Mouse (Mus musculus) layer of hippocampus, adult 9-11 months (tissue): ENCODE data around the gene Dhrs4.
A peak's percentile ranks its signal among the peaks of the same experiment; 100 is the strongest.

ENCODE experiments used
- DNase-seq: peaks from one replicate; pipeline ENCODE4 v3.0.0; 2022

The Dhrs4 gene

DNA sequence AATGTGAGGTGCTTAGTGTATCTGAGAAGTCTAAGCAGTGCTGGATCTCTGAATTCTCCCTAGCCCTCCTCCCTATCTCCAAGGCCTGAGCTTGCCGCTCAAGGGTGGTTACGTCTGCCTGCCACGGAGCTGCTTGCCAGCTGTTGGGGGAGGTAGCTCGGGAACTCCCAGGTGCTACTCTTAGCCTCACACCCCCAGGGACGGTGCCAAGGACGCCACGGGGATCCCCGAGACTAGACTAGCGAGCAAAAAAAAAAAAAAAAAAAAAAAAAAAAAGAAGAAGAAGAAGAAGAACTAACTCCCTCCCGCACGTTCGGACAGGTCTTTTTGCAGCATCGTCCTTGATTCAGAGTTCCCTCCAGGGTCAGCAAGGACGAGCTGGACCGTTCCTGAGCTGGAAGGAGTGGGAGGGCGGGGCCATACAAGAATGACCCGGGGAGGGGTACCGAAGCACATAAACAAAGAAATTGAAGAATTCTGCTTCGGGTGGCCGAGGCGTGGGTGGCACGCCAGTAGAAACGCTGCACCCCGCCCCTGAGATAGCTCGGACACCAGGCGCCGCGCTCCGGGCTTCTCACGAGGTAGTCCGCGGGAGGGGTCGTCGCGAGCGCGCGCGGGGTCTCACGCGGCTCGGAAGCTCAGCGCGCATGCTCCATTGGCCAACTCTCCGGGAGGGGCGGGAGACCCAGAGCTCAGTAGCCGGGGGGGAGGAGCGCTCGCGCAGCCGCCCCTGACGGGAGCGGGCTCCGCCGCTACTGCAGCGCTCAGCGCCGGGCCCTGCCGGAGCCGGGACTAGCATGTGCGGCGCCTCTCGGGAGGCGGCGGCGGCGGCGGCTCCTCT, 12.0 kb downstream of the Dhrs4 start, which contains the start of gene Carmil3:
Gene Carmil3 (plus strand): TSS at position 291 of the 841 bp plus-strand sequence.
- peak; percentile 90 for DNase-seq

DNA sequence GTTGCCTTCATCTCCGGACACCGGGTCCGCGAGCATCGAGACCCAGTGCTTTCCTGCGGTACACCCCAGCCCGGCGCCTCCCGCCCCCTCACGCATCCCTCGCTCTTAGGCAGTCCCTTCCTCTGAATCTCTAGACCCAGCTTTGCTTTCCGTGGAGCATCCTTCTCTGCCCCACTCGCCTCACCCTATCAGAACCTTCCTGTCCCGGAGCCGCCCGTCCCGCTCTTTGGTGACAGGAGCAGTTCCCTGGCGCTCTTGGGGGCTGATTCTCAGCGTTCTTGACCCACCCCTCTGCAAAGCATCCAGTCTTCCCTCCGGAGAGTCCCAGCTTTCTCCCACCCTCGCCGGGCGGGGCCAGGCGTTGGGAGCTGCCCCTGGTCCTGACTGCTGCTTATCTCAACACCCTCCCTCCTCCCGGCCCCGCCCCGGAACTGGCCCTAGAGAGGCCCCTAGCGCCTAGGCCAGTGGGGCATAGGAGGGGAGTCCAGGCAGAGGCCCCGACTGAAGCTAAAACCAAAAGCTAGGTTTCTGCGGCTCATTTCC, 12.8 kb downstream of the Dhrs4 start:
- DNase-seq = peak; percentile 73

DNA sequence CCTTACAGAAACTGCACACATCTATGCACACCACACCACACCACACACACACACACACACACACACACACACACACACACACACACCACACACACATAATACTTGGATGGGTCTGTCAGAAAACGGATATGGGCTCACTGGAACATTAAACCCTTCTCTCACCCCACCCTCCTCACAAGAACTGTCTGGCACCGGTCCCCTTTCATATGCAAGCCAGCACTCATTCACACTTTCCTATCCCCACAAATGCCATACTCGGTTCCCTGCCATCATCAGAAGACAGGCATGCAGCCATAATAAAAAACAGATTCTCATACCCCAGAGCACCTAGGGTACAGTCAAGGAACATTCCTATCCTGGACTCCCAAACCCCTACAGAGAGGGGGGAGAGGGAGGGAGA, 13.5 kb downstream of the Dhrs4 start:
- no peak for DNase-seq

DNA sequence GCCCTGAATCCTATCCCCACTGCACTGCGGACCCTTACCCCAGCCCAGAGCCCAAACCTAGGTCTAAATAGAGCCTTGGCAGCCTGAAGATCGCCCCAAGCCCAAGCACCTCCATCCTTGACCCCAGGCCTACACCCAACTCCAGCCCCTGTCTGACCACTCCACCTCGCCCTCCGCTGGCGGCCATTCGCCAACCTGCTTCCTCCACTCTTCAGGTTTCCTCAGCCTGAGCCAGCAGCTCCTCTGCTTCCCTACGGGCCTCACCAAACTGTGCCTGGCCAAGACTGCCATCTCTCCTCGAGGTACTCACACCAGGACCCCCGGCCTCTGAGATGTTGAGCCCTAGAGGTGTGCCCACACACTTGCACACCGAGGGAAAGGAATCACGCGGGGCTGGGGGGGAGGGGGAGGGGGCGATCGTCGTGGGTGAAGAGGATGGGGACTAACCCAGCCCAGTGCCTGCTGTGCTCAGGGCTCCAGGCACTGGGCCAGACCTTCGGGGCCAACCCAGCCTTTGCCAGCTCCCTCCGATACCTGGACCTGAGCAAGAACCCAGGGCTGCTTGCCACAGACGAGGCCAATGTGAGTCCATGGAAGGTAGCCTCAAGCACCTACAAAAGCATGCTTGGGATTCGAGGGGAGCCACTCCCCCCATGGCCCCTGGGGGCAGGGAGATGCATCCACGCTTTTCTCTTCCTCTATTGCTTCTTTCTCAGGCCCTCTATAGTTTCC, 17.1 kb downstream of the Dhrs4 start:
- DNase-seq = no peak

DNA sequence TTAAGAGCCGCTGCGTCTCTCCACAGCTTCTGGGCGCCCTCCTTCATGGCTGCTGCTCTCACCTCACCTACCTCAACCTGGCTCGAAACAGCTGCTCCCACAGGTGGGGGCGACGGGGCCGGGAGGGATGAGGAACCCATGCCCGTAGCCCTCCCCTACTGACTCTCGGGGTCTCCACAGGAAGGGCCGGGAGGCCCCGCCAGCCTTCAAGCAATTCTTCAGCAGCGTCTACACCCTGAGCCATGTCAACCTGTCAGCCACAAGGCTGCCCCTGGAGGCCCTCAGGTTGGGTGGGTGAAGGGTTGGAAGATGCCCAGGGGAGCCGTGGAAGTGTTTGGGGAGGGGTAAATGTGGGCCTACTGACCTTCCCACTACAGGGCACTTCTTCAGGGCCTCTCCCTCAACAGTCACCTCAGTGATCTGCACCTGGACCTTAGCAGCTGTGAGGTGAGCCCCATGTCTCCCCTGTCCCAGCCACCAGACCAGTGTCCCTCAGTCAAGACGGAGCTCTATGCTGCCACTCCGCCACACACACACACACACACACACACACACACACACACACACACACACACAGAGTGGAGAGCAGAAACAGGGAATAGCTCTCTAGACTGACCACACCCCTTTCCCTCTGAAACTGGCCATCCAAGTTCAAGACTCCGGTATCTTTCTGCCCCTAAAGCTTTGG, 18.3 kb downstream of the Dhrs4 start:
- no peak for DNase-seq

DNA sequence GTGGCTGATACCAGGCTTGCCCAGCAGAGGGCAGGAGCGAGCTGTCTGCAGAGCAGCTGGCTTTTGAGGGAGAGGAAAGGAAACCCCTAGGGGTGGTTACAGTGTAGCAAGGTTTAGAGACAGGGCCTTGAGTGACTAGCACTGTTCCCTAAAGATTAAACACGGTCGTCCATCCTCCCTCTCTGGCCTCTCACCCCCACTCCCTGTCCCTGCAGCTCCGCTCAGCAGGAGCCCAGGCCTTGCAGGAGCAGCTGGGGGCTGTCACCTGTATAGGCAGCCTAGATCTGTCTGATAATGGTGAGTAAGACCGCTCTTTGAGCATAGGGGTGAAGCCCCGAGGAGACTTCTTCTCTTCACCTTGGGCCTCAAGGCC, 18.9 kb downstream of the Dhrs4 start:
- peak; percentile 67 for DNase-seq

DNA sequence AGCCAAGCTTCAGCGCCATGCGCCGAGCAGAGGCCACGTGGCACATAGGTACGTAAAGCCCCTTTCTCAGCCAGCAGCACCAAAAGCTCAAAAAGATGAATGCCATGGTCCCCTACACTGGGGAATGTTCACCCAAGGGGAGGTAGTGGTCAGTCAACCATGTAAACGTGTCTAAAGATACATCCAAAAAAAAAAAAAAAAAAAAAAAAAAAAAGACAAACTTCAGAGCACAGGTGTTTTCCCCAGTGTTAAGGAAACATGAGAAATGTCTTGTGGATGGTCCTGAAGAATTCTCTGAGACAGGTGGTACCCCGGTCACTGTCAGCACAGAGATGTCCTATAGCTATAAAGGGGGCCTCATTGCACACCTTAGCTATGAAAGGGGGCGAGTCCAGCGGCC, 27.1 kb downstream of the Dhrs4 start:
- DNase-seq = no peak

DNA sequence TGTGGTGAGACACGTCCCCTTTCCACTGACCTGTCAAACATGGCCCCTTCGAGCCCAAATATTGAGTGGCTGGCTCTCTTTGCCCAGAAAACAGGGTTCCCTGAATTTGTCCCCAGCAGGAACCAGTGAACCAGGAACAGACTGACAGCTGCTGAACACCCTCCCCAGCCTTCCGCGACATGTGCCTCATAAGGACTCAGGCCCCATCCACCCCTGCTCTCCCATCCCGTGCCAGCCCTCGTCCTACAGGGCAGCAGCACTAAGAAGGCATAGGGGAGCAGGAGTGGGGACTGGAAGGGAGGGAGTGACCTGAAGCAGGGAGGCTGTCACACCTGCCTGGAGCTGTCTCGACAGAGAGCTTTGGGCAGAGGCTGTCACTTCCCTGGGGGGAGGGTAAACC, 29.2 kb downstream of the Dhrs4 start:
- peak; percentile 6 for DNase-seq

DNA sequence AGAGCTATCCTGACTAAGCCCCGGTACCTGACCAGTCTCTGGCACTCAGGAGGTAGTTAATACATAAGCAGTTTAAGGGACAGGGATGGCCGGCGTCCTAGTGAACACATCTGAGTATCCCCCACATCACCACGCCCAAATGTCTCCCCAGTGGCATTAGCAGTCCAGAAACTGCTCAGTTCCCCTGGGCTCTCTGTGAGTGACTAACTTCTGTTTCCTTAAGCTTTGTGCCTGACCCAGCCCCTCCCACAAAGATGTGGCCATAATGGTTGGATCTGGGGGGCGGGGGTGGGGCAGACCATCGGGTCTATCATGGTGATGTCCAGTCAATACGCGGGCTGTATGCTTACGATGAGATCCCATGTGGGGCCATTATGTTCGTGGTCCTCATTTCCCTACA, 31.0 kb downstream of the Dhrs4 start:
- DNase-seq = no peak

DNA sequence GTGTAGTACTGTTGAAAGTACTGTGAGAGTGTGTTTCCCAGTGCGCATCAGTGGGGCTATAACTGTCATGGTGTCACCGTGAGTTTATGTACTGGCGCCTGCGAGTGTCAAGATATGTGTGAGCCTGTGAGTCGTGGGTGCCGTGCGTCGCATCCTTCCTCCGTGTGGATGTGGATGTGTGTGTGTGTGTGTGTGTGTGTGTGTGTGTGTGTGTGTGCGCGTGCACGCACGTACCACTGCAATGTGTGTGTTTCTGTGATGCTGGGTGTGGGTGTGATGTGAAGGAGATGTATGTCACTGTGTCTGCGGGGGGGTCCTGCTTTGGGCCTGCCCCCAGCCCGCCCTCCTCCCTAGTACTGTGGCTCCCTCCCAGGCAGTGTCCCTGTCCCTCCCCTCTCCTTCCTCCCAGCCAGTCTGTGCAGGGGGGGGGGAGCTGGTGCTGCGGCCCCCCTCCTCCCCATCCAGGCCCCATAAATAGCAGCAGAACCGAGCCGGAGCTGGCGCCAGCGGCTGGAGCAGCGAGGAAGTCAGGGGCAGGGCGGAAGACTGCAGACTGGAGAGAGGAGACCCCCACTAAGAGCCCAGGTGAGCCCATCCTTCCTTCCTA, 31.7 kb downstream of the Dhrs4 start, which contains the start of gene Cpne6:
Gene Cpne6 (plus strand): TSS at position 321 of the 607 bp plus-strand sequence.
- peak; percentile 82 for DNase-seq

DNA sequence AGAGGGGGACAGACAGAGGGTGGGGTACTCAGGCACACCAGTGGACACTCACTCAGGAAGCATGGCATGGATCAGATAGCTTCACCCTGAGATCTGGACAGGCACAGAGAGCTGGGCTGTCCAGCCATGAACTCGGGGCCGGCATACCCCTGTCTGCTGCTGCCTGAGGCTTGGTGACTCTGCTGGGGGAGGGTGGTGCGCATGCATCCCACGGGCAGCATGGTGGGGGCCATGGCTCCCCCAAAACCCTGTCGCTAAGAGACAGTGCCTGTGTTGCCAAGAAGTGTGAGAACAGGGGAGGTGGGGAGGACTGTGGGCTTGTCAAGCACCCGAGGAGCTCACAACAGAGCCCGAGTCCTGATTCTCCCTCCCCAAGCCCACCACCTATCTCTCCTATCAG, 32.5 kb downstream of the Dhrs4 start:
- peak; percentile 88 for DNase-seq

DNA sequence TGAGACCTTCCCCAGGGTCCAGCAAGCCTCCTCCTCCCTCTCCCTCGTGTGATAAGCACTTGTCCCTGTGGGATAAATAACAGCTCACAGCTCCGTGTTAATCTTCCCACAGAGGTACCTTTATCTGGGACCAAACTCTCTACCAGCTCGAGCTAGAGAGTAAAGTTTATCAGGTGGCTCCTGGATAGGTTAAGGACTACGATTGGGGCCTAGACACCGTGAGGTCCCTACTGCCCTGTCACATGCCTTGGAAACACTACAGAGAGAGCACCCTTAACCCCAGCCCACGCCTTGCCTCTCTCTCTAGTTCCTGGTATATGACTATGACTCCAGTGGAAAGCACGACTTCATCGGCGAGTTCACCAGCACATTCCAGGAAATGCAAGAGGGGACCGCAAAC, 35.4 kb downstream of the Dhrs4 start:
- DNase-seq = no peak

DNA sequence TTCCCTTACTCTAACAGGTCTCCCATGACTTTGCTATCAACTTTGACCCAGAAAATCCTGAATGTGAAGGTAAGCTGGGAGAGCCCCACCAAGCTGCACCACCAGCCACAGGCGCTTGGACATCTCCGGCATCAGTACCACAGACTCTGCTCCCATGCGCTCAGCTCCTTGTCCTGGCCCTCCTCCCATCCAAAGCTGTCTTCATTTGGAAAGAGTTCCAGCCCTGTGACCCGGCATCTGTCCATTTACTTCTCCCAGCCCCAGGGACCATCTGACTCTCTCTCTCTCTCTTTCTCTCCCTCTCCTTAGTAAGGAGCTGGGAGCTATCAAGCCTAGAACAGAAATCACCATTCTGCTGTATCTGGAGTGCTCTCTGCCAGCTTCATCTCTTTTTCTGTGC, 37.3 kb downstream of the Dhrs4 start:
- DNase-seq = peak; percentile 4

DNA sequence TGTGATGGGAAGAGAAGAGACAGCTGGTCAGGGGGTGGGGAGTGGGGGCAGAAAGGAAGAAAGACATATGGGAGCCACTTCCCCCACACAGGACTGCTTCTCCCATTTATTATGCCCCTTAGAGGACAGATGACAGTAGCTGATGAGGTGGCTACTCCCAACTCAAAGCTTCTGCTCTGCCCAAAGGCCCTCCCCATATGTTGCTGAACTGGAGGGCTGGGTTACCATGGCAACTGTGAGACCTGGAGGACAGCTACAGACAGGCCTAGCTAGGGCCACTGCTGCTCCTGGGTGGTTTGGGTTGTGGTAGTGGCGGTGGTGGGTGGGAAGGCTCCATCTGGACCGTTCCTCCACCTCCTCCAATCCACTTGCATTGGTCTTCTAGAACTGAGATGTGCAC, 40.3 kb downstream of the Dhrs4 start:
- peak; percentile 83 for DNase-seq

DNA sequence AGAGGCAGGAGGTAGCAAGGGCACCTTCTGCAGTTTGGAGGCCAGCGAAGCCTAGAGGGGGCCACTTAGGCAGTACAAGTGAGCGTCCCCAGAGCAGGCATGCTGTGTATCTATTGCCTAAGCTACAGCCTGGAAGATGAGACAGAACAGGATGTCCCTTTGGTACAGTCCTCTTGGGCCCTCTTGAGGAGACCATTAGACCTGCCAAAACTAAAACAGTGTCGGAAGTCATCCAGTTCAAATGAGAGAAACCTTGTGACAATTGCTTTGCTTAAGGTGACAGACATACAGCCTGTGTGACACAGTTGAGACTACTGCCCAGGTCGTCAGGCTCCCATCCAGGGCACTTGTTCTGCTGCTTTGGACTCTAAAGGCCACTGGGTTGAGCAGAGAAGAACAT, 41.0 kb downstream of the Dhrs4 start:
- no peak for DNase-seq

DNA sequence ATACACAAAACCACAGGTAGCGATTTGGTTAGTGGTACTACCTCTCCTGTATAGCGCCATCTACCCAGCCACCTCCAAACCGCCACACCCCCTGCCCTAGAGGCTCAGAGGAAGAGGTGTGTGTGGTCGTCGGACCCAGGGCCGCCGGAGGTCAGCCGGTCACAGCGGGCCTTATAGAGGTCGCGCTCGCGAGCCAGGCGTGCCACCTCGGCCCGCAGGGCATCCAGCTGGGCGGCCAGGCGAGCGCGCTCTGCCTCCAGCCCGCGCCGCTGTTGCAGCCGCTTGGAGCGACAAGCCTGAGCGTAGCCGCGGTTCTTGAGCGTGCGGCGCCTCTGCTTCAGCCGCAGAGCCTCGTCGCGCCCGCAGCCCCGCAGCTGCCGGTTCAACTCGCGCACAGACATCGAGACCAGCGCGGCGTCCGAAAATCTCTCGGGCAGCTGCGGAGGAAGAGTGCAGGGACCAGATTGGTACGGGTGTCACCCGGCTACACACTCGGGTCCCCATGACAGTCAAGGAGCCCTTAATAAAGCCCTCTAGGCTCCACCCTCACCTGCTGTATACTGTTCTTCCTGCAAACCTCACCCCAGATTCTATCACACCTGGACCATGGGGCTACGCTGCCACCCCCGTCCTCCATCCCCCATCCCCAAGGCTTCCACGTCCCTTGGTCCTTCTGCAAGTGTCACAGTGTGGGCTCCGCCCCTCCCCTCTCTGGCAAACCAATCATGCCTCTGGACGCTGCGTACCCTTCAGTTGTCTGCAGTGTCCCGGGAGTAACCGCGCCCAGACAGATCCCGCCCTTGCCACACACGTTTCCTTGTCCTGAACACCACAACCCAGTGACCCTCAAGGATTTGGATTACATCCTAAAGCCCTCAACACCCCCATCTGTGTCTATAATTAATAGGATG, 42.1 kb downstream of the Dhrs4 start:
- DNase-seq = no peak

DNA sequence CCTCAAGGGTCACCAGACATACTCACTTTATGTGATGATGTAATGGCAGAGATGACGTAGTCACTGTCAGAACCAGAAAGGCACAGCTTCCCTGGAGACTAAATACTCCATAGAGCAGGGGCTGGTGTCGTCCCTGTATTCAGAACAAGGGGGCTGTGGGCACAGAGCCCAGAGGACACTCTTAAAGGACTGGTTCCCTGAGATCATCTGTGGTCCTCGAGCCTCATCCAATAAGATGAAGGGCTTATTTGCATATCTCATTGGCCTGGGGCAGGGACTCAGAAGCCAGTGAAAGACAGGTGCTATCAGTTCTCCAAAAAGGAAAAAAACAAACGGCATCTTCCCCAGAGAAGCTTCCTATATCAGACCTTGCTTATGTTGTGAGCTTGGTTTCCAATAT, 45.5 kb downstream of the Dhrs4 start:
- no peak for DNase-seq

DNA sequence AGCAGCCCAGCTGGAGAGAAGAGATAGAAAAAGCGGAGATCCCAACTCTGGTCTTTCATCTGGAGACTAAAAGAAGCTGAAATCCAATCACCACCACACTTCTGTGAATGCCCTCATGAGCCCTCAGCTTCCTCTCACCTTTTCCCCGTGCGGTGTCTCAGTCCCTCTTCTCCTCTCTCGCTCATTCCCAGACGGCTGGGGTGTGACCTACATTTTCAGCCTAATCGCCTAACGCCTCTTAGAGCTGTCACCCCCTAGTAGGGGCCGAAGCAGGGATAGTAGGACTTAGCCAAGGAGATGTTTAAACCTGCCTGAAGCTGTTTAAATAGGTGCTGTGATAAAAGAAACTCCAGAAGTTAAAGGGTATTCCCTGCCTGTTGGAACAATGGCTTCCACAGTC, 46.2 kb downstream of the Dhrs4 start, which contains the start of gene Nrl:
Gene Nrl (minus strand): TSS at position 197 of the 400 bp plus-strand sequence.
- no peak for DNase-seq

DNA sequence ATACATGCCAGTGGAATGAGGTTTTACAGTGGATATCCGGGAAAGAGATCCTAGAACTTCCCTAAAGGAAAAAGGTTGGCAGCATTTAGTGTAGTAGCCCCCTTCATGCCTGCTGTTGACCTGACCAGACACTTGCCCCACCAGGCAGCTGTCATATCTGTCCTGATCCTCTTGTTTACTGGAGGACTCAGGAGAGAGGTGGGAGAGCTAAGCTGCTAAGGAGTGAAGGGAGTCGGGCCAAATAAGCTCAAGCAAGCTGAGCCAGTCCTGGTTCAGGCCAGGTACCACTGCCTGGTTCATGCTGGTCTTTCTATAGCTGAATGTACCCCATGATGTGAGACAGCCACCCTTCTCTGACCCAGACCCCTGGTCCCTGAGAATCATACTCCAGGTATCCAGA, 48.1 kb downstream of the Dhrs4 start:
- no peak for DNase-seq

DNA sequence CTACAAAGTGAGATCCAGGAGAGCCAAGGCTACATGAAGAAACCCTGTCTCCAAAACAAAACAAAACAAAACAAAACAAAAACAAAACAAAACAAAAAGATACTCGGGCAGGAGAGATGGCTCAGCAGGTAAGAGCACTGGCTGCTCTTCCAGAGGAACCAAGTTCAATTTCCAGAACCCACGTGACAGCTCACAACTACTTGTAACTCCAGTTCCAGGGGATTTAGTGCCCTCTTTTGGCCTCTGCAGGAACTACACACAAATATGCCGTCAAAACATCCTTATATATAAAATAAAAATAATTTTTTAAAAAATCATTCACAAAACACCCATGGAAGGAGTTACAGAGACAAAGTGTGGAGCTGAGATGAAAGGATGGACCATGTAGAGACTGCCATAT, 49.4 kb downstream of the Dhrs4 start:
- no peak for DNase-seq

DNA sequence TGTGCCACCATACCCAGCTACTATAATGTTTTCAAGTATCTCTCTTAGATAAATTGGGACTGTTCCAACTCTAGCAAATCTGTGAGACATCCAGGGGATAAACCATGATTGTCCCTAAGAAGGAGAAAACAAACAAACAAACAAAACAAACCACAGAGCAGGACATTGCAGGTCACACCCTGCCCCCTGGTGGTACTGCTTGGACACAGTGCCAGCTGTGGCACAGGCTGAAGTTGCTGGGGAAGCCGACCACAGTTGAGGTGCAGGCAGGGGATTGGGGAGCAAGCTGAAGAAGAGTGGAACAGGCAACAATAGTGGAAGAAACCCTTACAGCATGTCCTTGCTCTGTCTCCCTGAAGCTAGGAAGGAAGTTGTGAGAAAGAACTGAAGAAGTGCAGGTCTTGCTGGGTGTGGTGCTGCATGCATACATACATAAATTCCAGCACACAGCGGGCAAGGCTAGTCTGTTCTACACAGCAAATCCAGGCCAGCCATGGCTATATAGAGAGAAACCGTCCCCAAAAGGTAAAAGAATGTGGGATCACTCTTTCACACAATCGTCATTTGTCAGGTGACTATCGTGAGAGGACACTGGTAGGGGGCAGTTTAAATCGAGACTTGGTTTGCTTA, 57.7 kb downstream of the Dhrs4 start:
- DNase-seq = peak; percentile 44
